Mouse (Mus musculus): ENCODE data around the gene Prkcb. TPM values are rescaled to one million over a fixed set of nuclear protein-coding genes. Genes with fewer than 3 reads are reported as not detected.

The Prkcb gene
- polyA plus RNA-seq, 1 experiment from 2014 or later, result 60.9 TPM

GRCm38 (mm10) chr7:122574418-122574817 lies 285.9 kb downstream of the Prkcb start:
- WGBS, result 71% methylated on average over 7 of the region's 7 CpGs
- H3K36me3 ChIP-seq (ENCODE audit: control insufficient read depth, insufficient read depth), result no peaks in the 10 kb centered on the region
- H3K4me3 ChIP-seq (replicated peaks; ENCODE audit: low read length), result no peak overlapping the region
- H3K9ac ChIP-seq (replicated peaks; ENCODE audit: low read depth, low read length), result no peak overlapping the region
- no peak overlapping the region for H3K4me2 ChIP-seq (ENCODE audit: low read length)
- no peaks in the 10 kb centered on the region for H3K9me3 ChIP-seq (ENCODE audit: control insufficient read depth, low read length)
- H3K4me1 ChIP-seq (replicated peaks; ENCODE audit: control insufficient read depth, insufficient read depth, low read length), result no peaks in the 10 kb centered on the region; the same call in 1 of the 2 replicates
- H3K27me3 ChIP-seq (replicated peaks; ENCODE audit: control insufficient read depth, insufficient read depth, low read length), result no peaks in the 10 kb centered on the region
- no peak for ATAC-seq
- no peak overlapping the region for H3K27ac ChIP-seq (ENCODE audit: low read length)

GRCm38 (mm10) chr7:122575056-122575455 lies 286.5 kb downstream of the Prkcb start:
- Histone ChIP-seq H3K9ac (replicated peaks; ENCODE audit: low read depth, low read length) (no peak overlapping the region), H3K4me1 (replicated peaks; ENCODE audit: control insufficient read depth, insufficient read depth, low read length) (peaks cover 4% of the 10 kb centered on the region), H3K36me3 (ENCODE audit: control insufficient read depth, insufficient read depth) (no peaks in the 10 kb centered on the region), H3K4me3 (replicated peaks; ENCODE audit: low read length) (no peak overlapping the region), H3K9me3 (ENCODE audit: control insufficient read depth, low read length) (no peaks in the 10 kb centered on the region), H3K4me2 (ENCODE audit: low read length) (no peak overlapping the region), H3K27me3 (replicated peaks; ENCODE audit: control insufficient read depth, insufficient read depth, low read length) (no peaks in the 10 kb centered on the region), H3K27ac (ENCODE audit: low read length) (no peak overlapping the region)
- WGBS, result 91% methylated on average over 5 of the region's 5 CpGs
- no peak for ATAC-seq

GRCm38 (mm10) chr7:122575506-122575905 lies 287.0 kb downstream of the Prkcb start:
- 37% methylated on average over 8 of the region's 8 CpGs for WGBS
- no peak overlapping the region for H3K4me2 ChIP-seq (ENCODE audit: low read length)
- H3K36me3 ChIP-seq (ENCODE audit: control insufficient read depth, insufficient read depth), result no peaks in the 10 kb centered on the region
- peaks cover 4% of the 10 kb centered on the region for H3K4me1 ChIP-seq (replicated peaks; ENCODE audit: control insufficient read depth, insufficient read depth, low read length)
- no peak overlapping the region for H3K27ac ChIP-seq (ENCODE audit: low read length)
- H3K9ac ChIP-seq (replicated peaks; ENCODE audit: low read depth, low read length), result no peak overlapping the region
- H3K9me3 ChIP-seq (ENCODE audit: control insufficient read depth, low read length), result no peaks in the 10 kb centered on the region
- no peak overlapping the region for H3K4me3 ChIP-seq (replicated peaks; ENCODE audit: low read length)
- no peaks in the 10 kb centered on the region for H3K27me3 ChIP-seq (replicated peaks; ENCODE audit: control insufficient read depth, insufficient read depth, low read length)
- ATAC-seq, result no peak

- H3K9me3 ChIP-seq (ENCODE audit: control insufficient read depth, low read length), result no peaks in the 10 kb centered on the region
- no peak overlapping the region for H3K4me2 ChIP-seq (ENCODE audit: low read length)
- no peak overlapping the region for H3K4me3 ChIP-seq (replicated peaks; ENCODE audit: low read length)
- no peak overlapping the region for H3K9ac ChIP-seq (replicated peaks; ENCODE audit: low read depth, low read length)
- no peak for ATAC-seq
- no peaks in the 10 kb centered on the region for H3K36me3 ChIP-seq (ENCODE audit: control insufficient read depth, insufficient read depth)
- H3K27me3 ChIP-seq (replicated peaks; ENCODE audit: control insufficient read depth, insufficient read depth, low read length), result no peaks in the 10 kb centered on the region
- no peak overlapping the region for H3K27ac ChIP-seq (ENCODE audit: low read length)
- H3K4me1 ChIP-seq (replicated peaks; ENCODE audit: control insufficient read depth, insufficient read depth, low read length), result peaks cover 4% of the 10 kb centered on the region
- 68% methylated on average over 4 of the region's 4 CpGs for WGBS
These were observed 289.0 kb downstream of the Prkcb start for GRCm38 (mm10) chr7:122577571-122577970.

- Histone ChIP-seq H3K4me1 (replicated peaks; ENCODE audit: control insufficient read depth, insufficient read depth, low read length) (peaks cover 4% of the 10 kb centered on the region), H3K9ac (replicated peaks; ENCODE audit: low read depth, low read length) (no peak overlapping the region), H3K4me2 (ENCODE audit: low read length) (no peak overlapping the region), H3K4me3 (replicated peaks; ENCODE audit: low read length) (no peak overlapping the region), H3K27ac (ENCODE audit: low read length) (no peak overlapping the region), H3K27me3 (replicated peaks; ENCODE audit: control insufficient read depth, insufficient read depth, low read length) (no peaks in the 10 kb centered on the region), H3K36me3 (ENCODE audit: control insufficient read depth, insufficient read depth) (no peaks in the 10 kb centered on the region), H3K9me3 (ENCODE audit: control insufficient read depth, low read length) (no peaks in the 10 kb centered on the region)
- no peak for ATAC-seq
- WGBS, result 77% methylated on average over 7 of the region's 7 CpGs
These were observed 291.1 kb downstream of the Prkcb start for GRCm38 (mm10) chr7:122579461-122580157.

- Histone ChIP-seq H3K4me1 (replicated peaks; ENCODE audit: control insufficient read depth, insufficient read depth, low read length) (peaks cover 4% of the 10 kb centered on the region), H3K27me3 (replicated peaks; ENCODE audit: control insufficient read depth, insufficient read depth, low read length) (no peaks in the 10 kb centered on the region), H3K4me2 (ENCODE audit: low read length) (no peak overlapping the region), H3K9me3 (ENCODE audit: control insufficient read depth, low read length) (no peaks in the 10 kb centered on the region), H3K27ac (ENCODE audit: low read length) (no peak overlapping the region), H3K36me3 (ENCODE audit: control insufficient read depth, insufficient read depth) (no peaks in the 10 kb centered on the region), H3K9ac (replicated peaks; ENCODE audit: low read depth, low read length) (no peak overlapping the region), H3K4me3 (replicated peaks; ENCODE audit: low read length) (no peak overlapping the region)
- 91% methylated on average over 1 of the region's 1 CpGs for WGBS
- ATAC-seq, result no peak
These were observed 291.6 kb downstream of the Prkcb start for GRCm38 (mm10) chr7:122580158-122580475.

GRCm38 (mm10) chr7:122584421-122585151 lies 296.0 kb downstream of the Prkcb start:
- no peaks in the 10 kb centered on the region for H3K36me3 ChIP-seq (ENCODE audit: control insufficient read depth, insufficient read depth)
- H3K9ac ChIP-seq (replicated peaks; ENCODE audit: low read depth, low read length), result no peak overlapping the region
- 87% methylated on average over 14 of the region's 14 CpGs for WGBS
- H3K27me3 ChIP-seq (replicated peaks; ENCODE audit: control insufficient read depth, insufficient read depth, low read length), result no peaks in the 10 kb centered on the region
- H3K9me3 ChIP-seq (ENCODE audit: control insufficient read depth, low read length), result no peaks in the 10 kb centered on the region
- H3K4me3 ChIP-seq (replicated peaks; ENCODE audit: low read length), result no peak overlapping the region
- H3K4me2 ChIP-seq (ENCODE audit: low read length), result no peak overlapping the region
- no peak for ATAC-seq
- H3K4me1 ChIP-seq (replicated peaks; ENCODE audit: control insufficient read depth, insufficient read depth, low read length), result peaks cover 3% of the 10 kb centered on the region; the same call in 1 of the 2 replicates
- no peak overlapping the region for H3K27ac ChIP-seq (ENCODE audit: low read length)

- no peak for ATAC-seq
- Histone ChIP-seq H3K9ac (replicated peaks; ENCODE audit: low read depth, low read length) (no peak overlapping the region), H3K4me2 (ENCODE audit: low read length) (no peak overlapping the region), H3K4me3 (replicated peaks; ENCODE audit: low read length) (no peak overlapping the region), H3K9me3 (ENCODE audit: control insufficient read depth, low read length) (no peaks in the 10 kb centered on the region), H3K27ac (ENCODE audit: low read length) (no peak overlapping the region), H3K4me1 (replicated peaks; ENCODE audit: control insufficient read depth, insufficient read depth, low read length) (no peaks in the 10 kb centered on the region), H3K36me3 (ENCODE audit: control insufficient read depth, insufficient read depth) (no peaks in the 10 kb centered on the region), H3K27me3 (replicated peaks; ENCODE audit: control insufficient read depth, insufficient read depth, low read length) (no peaks in the 10 kb centered on the region)
- 75% methylated on average over 10 of the region's 10 CpGs for WGBS
These were observed 307.3 kb downstream of the Prkcb start for GRCm38 (mm10) chr7:122595897-122596296.

- 82% methylated on average over 9 of the region's 9 CpGs for WGBS
- H3K4me1 ChIP-seq (replicated peaks; ENCODE audit: control insufficient read depth, insufficient read depth, low read length), result no peaks in the 10 kb centered on the region
- no peaks in the 10 kb centered on the region for H3K36me3 ChIP-seq (ENCODE audit: control insufficient read depth, insufficient read depth)
- H3K27me3 ChIP-seq (replicated peaks; ENCODE audit: control insufficient read depth, insufficient read depth, low read length), result no peaks in the 10 kb centered on the region
- no peaks in the 10 kb centered on the region for H3K9me3 ChIP-seq (ENCODE audit: control insufficient read depth, low read length)
- no peak overlapping the region for H3K4me3 ChIP-seq (replicated peaks; ENCODE audit: low read length)
- H3K27ac ChIP-seq (ENCODE audit: low read length), result no peak overlapping the region
- no peak overlapping the region for H3K9ac ChIP-seq (replicated peaks; ENCODE audit: low read depth, low read length)
- no peak overlapping the region for H3K4me2 ChIP-seq (ENCODE audit: low read length)
- no peak for ATAC-seq
These were observed 308.1 kb downstream of the Prkcb start for GRCm38 (mm10) chr7:122596596-122597170.

Measured in forebrain, embryonic 16.5 days (tissue).